Mouse (Mus musculus): ENCODE data around the gene Adh6a.

Adh6a gene

DNA sequence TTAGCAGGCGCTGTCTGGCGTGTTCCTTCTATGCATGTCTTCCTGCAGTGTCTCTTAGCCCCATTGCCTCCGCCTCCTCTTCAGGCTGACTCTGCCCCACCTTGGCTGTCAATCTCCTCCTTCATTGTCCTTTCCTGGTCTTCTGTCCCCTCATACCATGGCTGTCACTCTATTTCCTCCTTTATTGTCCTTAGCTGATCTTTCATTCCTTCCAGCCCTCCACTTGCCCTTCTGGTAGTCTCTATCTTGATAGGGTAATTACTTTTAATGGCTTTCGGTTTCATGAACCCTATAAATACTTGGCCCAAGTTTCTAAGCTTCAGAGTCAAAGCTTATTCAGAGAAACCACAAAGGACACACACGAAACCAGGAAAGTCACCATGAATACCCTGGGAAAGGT lies at the start of gene Adh6a:
Gene Adh6a (plus strand): TSS at position 322 of the 400 bp plus-strand sequence.
- no peak for DNase-seq (ENCODE audit: low spot score in 2 of 2)

DNA sequence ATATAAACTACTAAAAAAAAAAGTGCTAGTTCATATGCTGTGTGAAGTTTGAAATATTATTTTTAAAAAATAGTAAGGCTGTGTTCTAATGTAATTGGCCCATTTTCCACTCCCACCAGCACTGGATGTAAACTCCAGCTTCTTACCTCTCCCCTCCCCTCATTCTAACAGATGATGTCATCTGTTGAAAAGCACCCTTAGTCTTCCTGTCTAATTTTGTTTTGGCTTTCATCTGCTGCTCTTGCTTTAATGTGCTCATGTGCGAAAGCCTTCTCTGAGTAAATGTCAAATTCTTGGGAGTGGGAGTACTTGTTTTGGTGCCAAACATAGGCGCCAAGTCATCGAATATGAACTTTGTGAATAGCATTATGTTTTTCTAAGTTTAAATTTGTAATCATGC lies 48.4 kb upstream of the Adh6a start:
- DNase-seq (ENCODE audit: low spot score in 2 of 2), result no peak

DNA sequence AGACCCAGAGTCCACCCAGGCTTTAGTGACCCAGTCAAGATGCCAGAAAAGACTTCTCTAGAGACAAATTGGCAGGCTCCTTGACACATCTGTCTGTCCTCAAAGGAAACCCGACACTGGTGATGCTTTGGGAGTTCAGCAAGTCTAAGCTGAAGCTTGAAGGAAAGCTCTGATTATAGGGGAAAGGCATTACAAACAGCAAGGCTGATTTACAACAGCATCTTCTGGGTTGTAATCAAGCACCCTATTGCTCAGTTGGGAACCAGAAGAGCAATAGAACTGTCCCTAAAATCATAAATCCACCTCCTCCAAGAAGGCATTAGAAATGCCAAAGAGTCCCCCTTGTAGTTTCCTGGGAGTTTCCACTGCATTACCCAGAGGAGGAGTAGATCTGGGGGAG lies 42.6 kb upstream of the Adh6a start:
- DNase-seq (ENCODE audit: low spot score in 2 of 2), result no peak

DNA sequence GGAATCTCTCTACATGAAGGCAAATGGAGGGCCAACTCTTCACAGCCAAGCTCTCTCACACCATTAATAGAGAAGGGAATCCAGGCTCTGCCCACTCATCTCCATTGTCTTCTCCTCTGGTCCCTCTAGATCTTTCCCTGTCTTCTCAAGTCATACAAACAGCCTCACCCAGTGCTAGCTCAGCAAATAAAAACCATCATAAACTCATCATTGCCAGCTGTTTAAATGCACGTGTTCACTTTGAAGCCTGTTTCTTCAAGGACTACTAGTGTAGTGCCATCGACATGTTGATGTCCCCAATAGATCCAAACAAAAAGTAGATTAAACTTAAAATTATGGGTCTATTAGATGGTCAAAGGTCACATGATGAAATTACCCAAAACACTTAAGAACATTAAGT lies 41.8 kb upstream of the Adh6a start:
- no peak for DNase-seq (ENCODE audit: low spot score in 2 of 2)

DNA sequence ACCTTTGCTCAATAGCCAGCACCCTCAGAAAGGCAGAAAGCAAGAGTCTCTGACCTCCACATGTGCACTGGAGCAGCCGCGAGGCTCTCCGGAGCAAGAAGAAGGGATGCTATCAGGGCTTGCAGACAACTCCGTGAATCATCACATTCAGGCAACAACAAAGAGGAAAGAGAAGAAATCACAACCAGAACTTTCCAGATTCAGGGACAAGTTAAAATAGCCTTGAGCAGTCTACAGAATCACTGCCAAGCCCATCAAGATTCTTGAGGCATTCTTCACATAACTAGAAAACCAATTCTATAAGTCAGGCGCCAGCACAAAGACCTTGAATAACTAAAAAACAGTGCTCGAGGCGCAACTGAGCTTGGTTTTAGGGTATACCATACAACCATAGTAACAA lies 40.0 kb upstream of the Adh6a start:
- no peak for DNase-seq (ENCODE audit: low spot score in 2 of 2)

DNA sequence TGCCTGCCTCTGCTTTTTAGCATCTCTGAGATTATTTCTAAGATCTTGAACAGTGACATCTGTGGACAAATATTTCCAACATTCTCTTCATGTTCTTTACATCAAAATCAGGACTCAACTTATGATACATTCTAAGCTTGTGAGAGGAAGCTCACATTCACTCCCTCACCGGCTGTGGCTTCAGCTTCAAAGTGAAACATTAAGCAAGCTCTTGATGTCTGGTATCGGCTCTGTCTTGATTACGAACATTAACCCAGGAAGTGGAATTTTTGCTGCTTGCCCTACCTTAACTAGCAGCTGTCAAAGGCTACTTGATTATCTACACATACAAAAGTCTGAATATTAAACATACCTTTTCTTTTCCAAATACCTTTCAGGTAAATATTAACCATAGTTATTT lies 38.0 kb upstream of the Adh6a start:
- DNase-seq (ENCODE audit: low spot score in 2 of 2), result no peak

DNA sequence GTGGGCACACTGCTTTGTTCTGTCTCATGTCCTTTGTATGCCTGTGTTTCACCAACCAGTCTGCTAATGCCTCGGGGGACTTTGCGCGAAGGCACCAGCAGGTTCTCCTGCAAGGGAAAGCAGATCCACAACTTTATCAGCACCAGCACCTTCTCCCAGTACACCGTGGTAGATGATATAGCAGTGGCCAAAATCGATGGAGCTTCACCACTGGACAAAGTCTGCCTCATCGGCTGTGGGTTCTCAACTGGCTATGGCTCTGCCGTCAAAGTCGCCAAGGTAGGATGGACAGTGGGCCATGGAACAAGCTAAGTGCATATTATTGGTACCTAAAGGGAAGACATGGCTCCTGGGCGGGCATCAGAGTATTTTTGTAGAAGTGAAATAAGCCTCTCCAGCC lies 30.5 kb upstream of the Adh6a start:
- DNase-seq (ENCODE audit: low spot score in 2 of 2), result no peak

DNA sequence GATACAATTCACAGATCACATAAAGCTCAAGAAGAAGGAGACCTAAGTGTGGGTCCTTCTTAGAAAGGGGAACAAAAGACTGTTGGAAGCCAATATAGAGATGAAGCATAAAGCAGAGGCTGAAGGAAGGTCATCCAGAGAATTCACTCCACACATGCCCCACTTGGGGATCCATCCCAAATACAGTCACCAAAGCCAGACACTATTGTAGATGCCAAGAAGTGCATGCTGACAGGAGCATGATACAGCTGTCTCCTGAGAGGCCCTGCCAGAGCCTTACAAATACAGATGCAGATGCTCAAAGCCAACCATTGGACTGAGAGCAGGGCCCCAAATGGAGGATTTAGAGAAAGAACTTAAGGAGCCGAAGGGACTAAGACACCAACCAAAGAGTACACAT lies 29.3 kb upstream of the Adh6a start:
- DNase-seq (ENCODE audit: low spot score in 2 of 2), result no peak

DNA sequence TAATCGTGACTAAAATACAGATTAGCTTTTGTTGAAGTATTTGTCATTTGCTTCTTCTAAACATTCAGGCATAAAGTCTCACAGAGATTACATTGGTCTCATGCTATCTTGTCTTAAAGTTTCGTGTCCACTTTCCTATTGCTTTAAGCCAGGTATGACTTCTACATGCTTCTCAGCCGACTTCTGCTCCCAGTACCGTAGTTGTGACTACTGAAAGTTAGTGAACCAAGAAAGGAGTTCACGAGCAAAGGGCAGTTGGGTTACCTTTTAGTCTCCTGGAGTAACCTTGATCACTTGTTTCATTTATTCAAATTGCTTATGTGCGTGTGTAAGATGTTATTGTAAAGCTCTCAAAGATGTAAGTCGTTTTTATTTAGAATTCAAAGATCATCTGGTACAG lies 27.1 kb upstream of the Adh6a start:
- DNase-seq (ENCODE audit: low spot score in 2 of 2), result no peak

DNA sequence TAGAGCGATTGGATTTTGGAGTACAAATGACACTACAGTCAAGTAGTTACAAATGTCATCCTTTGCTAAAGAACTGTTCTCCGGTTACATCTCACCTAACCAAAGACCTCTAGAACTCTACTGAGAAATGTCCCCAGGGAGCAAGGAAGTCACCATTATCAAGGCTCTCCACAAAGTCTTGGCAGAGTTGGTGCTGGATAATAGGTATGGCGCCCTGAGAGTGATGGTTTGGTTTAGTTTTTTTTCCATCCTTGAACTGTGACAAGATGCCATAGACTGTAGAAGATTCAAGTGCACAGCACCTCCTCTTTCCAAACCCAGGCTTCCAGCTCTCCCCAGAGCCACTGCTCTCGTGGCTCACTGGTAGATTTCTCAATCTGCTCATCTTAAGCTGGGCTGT lies 25.4 kb upstream of the Adh6a start:
- DNase-seq (ENCODE audit: low spot score in 2 of 2), result no peak

DNA sequence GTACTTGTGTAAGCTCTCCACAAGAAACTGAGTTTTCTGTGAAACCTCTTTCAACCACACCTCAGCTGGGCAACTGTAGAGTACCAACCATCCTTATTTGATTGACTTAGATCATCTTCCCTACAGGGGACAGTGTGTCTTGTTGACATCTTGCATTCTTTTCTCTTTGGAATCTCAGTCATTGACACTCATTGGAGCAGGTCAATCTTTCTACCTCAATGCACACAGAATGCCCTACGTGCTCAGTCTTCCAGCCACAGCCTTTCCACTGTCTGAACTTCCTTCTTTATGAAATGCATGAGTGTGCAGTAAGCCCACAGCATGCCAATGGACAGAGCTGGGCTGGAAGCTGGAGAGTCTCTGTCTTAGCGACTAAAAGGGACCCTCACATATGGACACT lies 22.4 kb upstream of the Adh6a start:
- no peak for DNase-seq (ENCODE audit: low spot score in 2 of 2)

DNA sequence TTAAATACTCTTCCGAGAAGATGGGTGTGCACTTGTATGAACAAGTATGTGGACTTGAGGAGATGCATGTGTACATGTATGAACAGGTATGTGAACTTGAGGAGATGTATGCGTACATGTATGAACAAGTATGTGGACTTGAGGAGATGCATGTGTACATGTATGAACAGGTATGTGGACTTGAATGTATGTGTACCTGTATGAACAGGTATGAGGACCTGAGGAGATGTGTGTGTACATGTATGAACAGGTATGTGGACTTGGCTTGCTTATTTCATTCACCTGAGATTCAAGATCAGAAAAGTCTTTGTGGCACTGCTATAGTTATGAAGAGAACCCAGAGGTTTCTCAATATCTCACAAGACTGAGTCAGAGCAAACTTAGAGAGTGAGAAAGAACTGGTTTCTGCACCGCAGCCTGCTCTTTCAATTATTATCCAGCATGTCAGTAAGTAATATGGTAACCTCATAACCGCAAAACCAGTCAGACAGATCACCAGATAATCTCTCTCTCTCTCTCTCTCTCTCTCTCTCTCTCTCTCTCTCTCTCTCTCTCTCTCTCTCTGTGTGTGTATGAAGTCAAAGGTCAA lies 21.5 kb upstream of the Adh6a start:
- no peak for DNase-seq (ENCODE audit: low spot score in 2 of 2)

DNA sequence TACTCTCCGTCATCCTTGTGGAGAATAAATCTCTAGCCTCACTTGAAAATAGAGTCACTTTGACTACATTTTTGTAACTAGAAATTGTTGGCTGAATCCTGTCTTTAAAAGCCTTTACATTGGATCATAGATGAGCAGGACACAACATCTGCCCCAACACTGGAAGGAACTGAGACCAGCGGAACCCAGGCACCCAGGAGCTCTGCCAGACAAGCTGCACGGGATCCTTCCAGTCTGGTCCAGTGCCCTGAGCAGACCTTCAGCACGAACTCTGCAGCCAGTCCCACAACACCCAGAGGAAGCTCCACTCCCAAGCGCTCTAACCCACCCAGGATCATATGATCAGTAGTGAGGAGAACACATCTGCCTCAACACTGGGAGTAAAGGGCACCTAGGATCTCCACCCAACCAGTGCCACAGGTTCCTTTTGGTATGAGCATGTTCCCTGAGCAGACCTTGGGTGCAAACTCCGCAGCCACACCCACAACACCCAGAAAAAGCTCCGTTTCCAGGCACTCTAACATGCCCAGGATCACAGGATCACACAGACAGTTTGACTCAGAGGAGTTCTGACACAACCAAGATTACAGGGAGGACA lies 19.7 kb upstream of the Adh6a start:
- DNase-seq (ENCODE audit: low spot score in 2 of 2), result no peak

DNA sequence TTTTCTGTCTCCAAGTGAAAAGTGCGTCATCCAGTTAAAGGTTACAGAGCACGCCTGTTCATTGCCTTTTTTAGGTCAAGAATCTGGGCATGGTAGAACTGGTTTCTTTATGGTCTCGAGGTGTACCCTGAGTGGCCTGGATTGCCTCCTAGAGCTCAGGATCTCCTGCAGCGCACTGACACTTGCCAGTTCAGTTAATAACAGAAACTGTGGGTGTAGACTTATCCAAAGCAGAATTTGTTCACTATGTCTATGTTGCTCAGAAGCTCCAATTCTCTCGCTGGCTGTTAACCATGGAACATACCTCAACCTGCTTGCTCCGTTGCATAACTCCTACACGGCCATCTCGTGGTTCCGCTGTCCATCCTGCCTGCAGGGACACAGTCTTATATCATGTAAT lies 13.0 kb upstream of the Adh6a start:
- DNase-seq (ENCODE audit: low spot score in 2 of 2), result no peak

DNA sequence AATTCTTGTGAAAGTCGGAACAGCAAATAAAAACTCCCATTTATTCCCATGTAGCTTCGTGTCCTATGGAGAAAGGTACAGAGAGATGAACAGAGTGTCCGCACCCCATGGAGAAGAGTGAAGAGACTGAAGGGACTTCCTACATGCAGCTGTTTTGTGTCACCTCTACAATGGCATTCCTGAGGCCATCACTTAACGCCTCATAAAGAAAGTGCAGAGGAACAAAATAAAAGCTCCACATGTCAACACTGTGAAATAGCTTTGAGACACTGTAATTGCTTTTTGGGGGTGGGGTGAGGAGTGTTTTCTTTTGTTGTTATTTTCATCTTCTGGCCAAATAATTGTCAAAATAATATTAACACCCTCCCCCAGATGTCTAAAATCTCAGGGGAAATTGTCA lies 10.4 kb upstream of the Adh6a start:
- DNase-seq (ENCODE audit: low spot score in 2 of 2), result no peak

DNA sequence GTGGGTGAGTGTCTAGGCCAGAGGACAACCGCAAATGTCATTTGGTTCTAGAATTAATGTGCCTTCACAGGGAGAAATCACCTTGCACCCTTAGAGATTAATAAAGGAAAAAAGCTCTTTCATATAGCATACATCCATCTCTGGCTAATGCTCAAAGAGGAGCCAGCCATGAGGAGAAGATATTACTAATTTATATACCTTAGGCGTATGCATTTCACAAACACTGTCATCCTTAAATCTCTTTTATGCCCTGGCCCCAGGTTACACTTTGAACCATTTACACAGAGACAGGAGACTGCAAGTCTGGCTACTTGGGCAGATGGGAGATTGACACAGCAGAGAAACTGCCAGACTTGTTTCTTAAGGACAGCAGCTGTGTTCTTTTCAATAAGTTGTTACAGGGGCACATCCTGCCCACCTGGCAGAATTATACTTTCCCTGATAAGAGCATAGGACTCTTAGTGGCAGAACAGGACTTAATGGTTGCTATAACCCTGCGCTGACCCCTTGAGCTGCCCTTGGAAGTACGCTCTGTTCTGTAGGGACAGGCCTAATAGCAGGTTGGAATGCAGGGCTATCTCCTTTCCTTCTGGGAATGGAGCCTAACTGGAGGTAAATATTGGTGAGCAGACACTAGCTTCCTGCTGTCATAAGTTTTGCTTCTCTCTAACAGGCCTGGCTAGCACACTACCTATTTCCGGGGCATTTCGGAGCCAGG lies 9.2 kb upstream of the Adh6a start:
- DNase-seq (ENCODE audit: low spot score in 2 of 2), result no peak

DNA sequence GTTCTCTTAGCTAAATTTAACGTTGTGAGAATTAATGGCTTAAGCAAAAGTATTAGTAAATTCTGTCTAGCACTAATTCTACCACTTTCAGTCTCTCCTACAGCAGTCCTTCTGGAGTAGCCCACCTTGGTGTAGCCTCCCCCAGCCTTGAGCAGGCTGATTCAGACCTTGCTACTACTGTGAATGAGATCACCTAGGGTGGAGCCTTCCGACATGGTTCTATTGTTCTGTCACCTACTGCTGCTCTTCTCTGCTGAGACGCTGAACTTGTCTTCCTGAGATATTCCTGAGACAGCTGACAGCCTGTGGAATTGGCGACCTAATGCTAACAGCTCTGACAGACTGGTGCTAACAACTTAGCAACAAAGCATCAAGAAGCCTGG lies 8.6 kb upstream of the Adh6a start:
- no peak for DNase-seq (ENCODE audit: low spot score in 2 of 2)

DNA sequence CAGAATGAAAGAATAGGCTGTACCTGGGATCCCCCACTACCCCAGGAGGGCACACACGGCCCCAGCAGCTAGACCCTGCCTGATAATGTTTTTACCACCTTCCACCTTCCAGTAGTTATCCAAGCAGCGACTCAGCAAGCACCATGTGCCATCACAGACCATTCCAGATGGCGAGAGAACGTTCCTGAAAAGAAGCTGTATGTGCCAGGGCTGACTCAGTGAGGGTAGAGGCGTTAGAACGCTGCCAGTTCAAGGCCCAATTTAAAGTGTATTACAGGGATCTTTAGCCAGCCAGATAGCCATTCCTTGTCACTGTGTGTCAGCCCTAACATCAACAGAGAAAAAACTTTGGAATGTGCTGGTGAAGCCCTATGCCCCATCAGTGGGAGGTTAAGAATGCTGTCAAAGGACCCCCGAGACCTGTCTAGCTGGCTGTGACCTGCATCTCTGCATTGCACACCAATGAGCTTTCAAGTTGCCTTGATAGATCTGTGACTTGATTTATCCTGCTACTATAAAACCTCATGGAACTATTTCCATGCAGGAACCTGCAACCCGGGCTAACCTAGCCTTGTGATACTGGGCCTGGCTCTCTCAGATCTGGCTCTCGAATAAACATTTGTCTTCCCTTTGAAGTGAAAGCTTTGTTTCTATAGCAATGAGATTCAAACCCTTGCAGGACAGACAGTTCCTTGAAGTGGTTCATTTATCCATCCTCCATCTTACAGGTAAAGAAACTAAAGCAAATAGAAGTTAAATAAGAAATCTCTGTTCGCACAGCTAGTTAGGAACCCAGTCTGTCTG lies 7.4 kb upstream of the Adh6a start:
- no peak for DNase-seq (ENCODE audit: low spot score in 2 of 2)

DNA sequence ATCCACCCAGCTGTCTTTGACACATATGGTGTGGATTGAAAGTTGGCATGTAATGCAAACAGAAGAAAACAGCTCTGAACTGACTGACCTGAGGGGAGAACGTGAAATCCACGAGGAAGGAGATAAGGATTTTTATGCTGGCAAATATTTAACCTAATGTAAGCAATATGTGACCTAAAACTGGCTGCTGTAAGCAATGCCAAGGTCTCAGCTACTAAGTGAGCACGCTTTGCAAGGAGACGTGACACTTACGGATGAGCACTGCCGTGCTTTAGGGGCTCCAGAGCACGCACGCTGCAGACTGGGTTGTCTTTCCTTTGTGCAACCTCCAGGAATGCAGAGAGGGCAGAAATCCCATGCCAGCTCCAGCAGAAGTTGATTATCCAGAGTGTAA lies 6.8 kb upstream of the Adh6a start:
- no peak for DNase-seq (ENCODE audit: low spot score in 2 of 2)

DNA sequence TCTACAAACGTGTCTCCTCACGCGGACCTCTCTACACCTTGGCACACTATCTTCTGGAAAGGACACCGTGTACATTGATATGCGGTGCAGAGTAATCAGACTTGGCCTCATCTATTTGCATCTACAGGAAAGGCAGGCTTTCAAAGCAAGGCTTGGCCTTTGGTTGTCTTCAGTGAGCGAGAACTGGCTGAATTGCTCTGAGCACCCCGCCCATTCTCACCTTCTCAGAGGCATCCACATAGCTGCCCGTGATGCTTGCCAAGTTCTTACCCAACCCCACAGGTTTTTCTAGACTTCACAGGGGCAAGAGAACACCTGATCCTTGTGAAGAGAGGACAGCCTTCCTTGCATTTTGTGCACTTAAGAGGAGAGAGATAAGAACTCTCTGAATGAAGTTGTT lies 3.2 kb upstream of the Adh6a start:
- no peak for DNase-seq (ENCODE audit: low spot score in 2 of 2)

DNA sequence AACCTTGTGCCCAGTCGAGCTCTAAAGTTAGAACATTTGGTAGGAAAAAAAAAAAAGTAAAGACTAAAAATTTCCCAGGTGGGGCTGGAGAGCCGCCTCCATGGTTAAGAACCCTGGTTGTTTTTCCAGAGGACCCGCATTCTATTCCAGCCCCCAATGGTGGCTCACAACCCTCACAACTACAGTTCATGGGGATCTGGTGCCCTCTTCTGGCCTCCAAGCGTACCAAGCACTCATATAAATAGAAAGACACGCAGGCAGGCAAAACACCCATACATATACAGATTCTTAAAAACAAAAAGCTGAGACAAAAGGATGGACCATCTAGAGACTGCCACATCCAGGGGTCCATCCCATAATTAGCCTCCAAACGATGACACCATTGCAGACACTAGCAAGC lies 2.1 kb upstream of the Adh6a start:
- DNase-seq (ENCODE audit: low spot score in 2 of 2), result no peak

DNA sequence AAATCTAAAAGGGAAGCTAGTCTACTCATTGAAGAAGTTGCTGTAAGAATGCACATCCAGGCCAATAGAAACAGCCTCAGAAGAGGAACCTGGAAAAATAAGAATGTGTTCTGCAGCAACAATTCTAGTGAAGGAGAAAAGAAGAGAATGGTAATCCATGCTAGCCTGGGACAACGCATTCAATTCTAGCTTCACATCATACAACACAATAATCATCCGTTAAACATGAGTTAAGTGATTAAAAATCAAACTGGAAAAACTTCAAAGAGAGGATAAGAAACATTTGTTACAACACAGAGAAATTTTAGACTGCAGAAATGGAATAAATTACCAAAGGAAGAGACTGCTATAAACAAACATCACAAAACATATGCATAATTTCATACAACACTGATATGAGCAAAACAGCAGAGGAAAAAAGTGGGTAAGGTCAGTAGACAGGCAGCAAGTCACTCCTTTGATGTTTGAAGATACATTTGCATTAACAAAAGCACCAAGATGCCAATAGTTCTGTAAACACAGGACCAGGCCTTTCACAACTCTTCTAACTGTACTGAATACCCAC lies 3.9 kb downstream of the Adh6a start:
- DNase-seq (ENCODE audit: low spot score in 2 of 2), result no peak

DNA sequence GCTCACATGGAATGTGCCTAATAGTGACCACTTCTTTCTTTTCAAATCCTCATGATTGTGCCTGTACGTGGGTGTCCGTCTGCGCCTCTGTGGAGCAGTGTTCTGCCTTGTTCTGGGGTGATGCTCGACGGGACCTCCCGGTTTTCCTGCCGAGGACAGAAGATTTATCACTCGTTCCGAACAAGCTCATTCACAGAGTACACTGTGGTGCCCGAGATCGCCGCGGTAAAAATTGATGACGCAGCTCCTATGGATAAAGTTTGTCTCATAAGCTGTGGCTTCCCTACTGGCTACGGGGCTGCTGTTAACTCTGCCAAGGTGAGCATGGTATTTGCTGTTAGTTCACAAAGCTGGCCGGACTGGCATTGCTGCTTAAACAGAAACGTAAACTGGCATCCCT lies 11.9 kb downstream of the Adh6a start:
- no peak for DNase-seq (ENCODE audit: low spot score in 2 of 2)

All from spleen, postnatal 14 days (tissue).